Mouse (Mus musculus) heart, embryonic 10.5 days (tissue): Measurements from ENCODE around the gene D8Ertd738e. TPM values are rescaled to one million over a fixed set of nuclear protein-coding genes. Genes with fewer than 3 reads are reported as not detected.
"Not testable (repeated sequence)": the region's sequence is repeated elsewhere in the genome, so short reads cannot be mapped to it uniquely, and the experiment has no call there.

Experiments
- DNase-seq: peaks from one replicate; pipeline ENCODE4 v3.0.0-alpha.2; 2017; ENCODE audit warnings: low spot score
- H3K27ac ChIP-seq: fragments of 300-500 bp; sonication (generic); 2 replicates; pipeline ENCODE4 v1.5.1; 2016; ENCODE audit warnings: mild to moderate bottlenecking
- H3K27me3 ChIP-seq: fragments of 300-500 bp; sonication (generic); 2 replicates; pipeline ENCODE4 v1.6.1; 2016; ENCODE audit warnings: mild to moderate bottlenecking; ENCODE audit not compliant: poor library complexity, insufficient read depth, severe bottlenecking
- H3K36me3 ChIP-seq: fragments of 300-500 bp; sonication (generic); 2 replicates; pipeline ENCODE4 v1.6.1; 2016; ENCODE audit warnings: mild to moderate bottlenecking, moderate library complexity
- H3K4me1 ChIP-seq: fragments of 300-500 bp; sonication (generic); 2 replicates; pipeline ENCODE4 v1.6.1; 2016; ENCODE audit warnings: mild to moderate bottlenecking
- H3K4me3 ChIP-seq: fragments of 300-500 bp; sonication (generic); 2 replicates; pipeline ENCODE4 v1.5.1; 2016; ENCODE audit warnings: mild to moderate bottlenecking, moderate library complexity
- H3K9me3 ChIP-seq: fragments of 300-500 bp; sonication (generic); 2 replicates; pipeline ENCODE4 v1.6.1; 2016; ENCODE audit warnings: mild to moderate bottlenecking, moderate library complexity
- WGBS: fragments of 180-500 bp; shearing (Covaris S2); methylation state at CpG from one replicate; pipeline ENCODE4 v1.1.7; 2016; 5-methylcytosine and 5-hydroxymethylcytosine counted together
- polyA plus RNA-seq: library from polyadenylated mRNA; unstranded; fragments of >200 nt; fragmentation: Nextera tagmentation; extraction: Ambion mirVana; gene quantifications from 2 replicates; pipeline ENCODE4 v1.2.1, GENCODE M21; 2016

D8Ertd738e gene
- polyA plus RNA-seq: 353 and 374 TPM in 2 replicates

GRCm38 (mm10) chr8:84249257-84250170 is at the start of gene D8Ertd738e:
Gene D8Ertd738e, minus strand, starts transcription at chr8:84249719.
- Histone ChIP-seq H3K36me3 (peaks cover 80% of the 10 kb centered on the region), H3K4me1 (0 out of 2 replicates have a peak, but pooled peaks cover 4% of the 10 kb centered on the region), H3K27ac (peak within 1 kb of the TSS; percentile 93), H3K9me3 (no peaks in the 10 kb centered on the region), H3K27me3 (no peaks in the 10 kb centered on the region), H3K4me3 (peak within 1 kb of the TSS; percentile 94)
- 4% methylated on average over 52 of the region's 52 CpGs for WGBS
- peak; percentile 96 for DNase-seq

- H3K4me1 ChIP-seq: no peaks in the 10 kb centered on the region
- 73% methylated on average over 5 of the region's 5 CpGs for WGBS
- DNase-seq: no peak
Measured at GRCm38 (mm10) chr8:84297029-84297785, 47.7 kb upstream of the D8Ertd738e start.

GRCm38 (mm10) chr8:84291688-84292087 is 42.2 kb upstream of the D8Ertd738e start:
- H3K9me3 ChIP-seq: no peaks in the 10 kb centered on the region
- no peaks in the 10 kb centered on the region for H3K4me1 ChIP-seq
- no peak for DNase-seq
- WGBS: 24% methylated on average over 8 of the region's 8 CpGs
- no peaks in the 10 kb centered on the region; the same call in 1 of the 2 replicates for H3K27me3 ChIP-seq
- no peak overlapping the region for H3K27ac ChIP-seq
- no peaks in the 10 kb centered on the region for H3K36me3 ChIP-seq
- no peak overlapping the region for H3K4me3 ChIP-seq

More at GRCm38 (mm10) chr8:84297029-84297785, 47.7 kb upstream of the D8Ertd738e start:
- Histone ChIP-seq H3K36me3 (no peaks in the 10 kb centered on the region), H3K9me3 (no peaks in the 10 kb centered on the region), H3K4me3 (no peak overlapping the region), H3K27me3 (peaks cover 4% of the 10 kb centered on the region; the same call in 1 of the 2 replicates), H3K27ac (no peak overlapping the region)

GRCm38 (mm10) chr8:84291086-84291485 is 41.6 kb upstream of the D8Ertd738e start:
- Histone ChIP-seq H3K36me3 (no peaks in the 10 kb centered on the region), H3K4me3 (no peak overlapping the region), H3K9me3 (no peaks in the 10 kb centered on the region), H3K27ac (no peak overlapping the region), H3K27me3 (no peaks in the 10 kb centered on the region; the same call in 1 of the 2 replicates), H3K4me1 (no peaks in the 10 kb centered on the region)
- DNase-seq: no peak
- 68% methylated on average over 5 of the region's 5 CpGs for WGBS

- DNase-seq: no peak
- Histone ChIP-seq H3K4me1 (peaks cover 6% of the 10 kb centered on the region; the same call in 1 of the 2 replicates), H3K27me3 (no peaks in the 10 kb centered on the region; the same call in 1 of the 2 replicates), H3K36me3 (no peaks in the 10 kb centered on the region), H3K27ac (no peak overlapping the region), H3K4me3 (no peak overlapping the region), H3K9me3 (no peaks in the 10 kb centered on the region)
- WGBS: 45% methylated on average over 2 of the region's 2 CpGs
Measured at GRCm38 (mm10) chr8:84288892-84289291, 39.4 kb upstream of the D8Ertd738e start.

GRCm38 (mm10) chr8:84285665-84286064 is 36.1 kb upstream of the D8Ertd738e start:
- H3K4me1 ChIP-seq, DNase-seq, H3K27me3 ChIP-seq, H3K4me3 ChIP-seq, H3K36me3 ChIP-seq, H3K9me3 ChIP-seq, H3K27ac ChIP-seq: not testable (repeated sequence)
- WGBS: 55% methylated on average over 5 of the region's 5 CpGs

GRCm38 (mm10) chr8:84284608-84285063 is 35.1 kb upstream of the D8Ertd738e start:
- DNase-seq: no peak
- Histone ChIP-seq H3K36me3 (no peaks in the 10 kb centered on the region), H3K27me3 (no peaks in the 10 kb centered on the region), H3K9me3 (no peaks in the 10 kb centered on the region), H3K27ac (peak overlapping the region; percentile 53; the same call in 1 of the 2 replicates), H3K4me3 (peak overlapping the region; percentile 41), H3K4me1 (peaks cover 6% of the 10 kb centered on the region; the same call in 1 of the 2 replicates)
- 18% methylated on average over 9 of the region's 9 CpGs for WGBS

- Histone ChIP-seq H3K4me3 (no peak overlapping the region), H3K27me3 (no peaks in the 10 kb centered on the region), H3K4me1 (peaks cover 18% of the 10 kb centered on the region; the same call in 1 of the 2 replicates), H3K27ac (no peak overlapping the region), H3K36me3 (no peaks in the 10 kb centered on the region), H3K9me3 (no peaks in the 10 kb centered on the region)
- DNase-seq: no peak
- 59% methylated on average over 10 of the region's 10 CpGs for WGBS
Measured at GRCm38 (mm10) chr8:84280777-84281176, 31.3 kb upstream of the D8Ertd738e start.

- Histone ChIP-seq H3K4me3 (no peak overlapping the region), H3K36me3 (no peaks in the 10 kb centered on the region), H3K27me3 (no peaks in the 10 kb centered on the region; the same call in 1 of the 2 replicates), H3K9me3 (no peaks in the 10 kb centered on the region), H3K27ac (peak overlapping the region; percentile 3; the same call in 1 of the 2 replicates), H3K4me1 (peaks cover 12% of the 10 kb centered on the region; the same call in 1 of the 2 replicates)
- no peak for DNase-seq
- WGBS: 59% methylated on average over 1 of the region's 1 CpGs
Measured at GRCm38 (mm10) chr8:84276447-84276846, 26.9 kb upstream of the D8Ertd738e start.

GRCm38 (mm10) chr8:84273968-84274367 is 24.4 kb upstream of the D8Ertd738e start:
- DNase-seq: no peak
- Histone ChIP-seq H3K27me3 (no peaks in the 10 kb centered on the region; the same call in 1 of the 2 replicates), H3K4me3 (no peak overlapping the region), H3K9me3 (no peaks in the 10 kb centered on the region), H3K27ac (no peak overlapping the region), H3K36me3 (no peaks in the 10 kb centered on the region), H3K4me1 (peaks cover 24% of the 10 kb centered on the region)
- 81% methylated on average over 3 of the region's 3 CpGs for WGBS

- no peaks in the 10 kb centered on the region for H3K9me3 ChIP-seq
- no peak overlapping the region for H3K27ac ChIP-seq
- WGBS: 81% methylated on average over 4 of the region's 4 CpGs
- H3K36me3 ChIP-seq: no peaks in the 10 kb centered on the region
- no peak overlapping the region for H3K4me3 ChIP-seq
- DNase-seq: no peak
- peaks cover 18% of the 10 kb centered on the region for H3K4me1 ChIP-seq
- no peaks in the 10 kb centered on the region; the same call in 1 of the 2 replicates for H3K27me3 ChIP-seq
Measured at GRCm38 (mm10) chr8:84272302-84272701, 22.8 kb upstream of the D8Ertd738e start.

- DNase-seq: peak; percentile 100
- Histone ChIP-seq H3K9me3 (no peaks in the 10 kb centered on the region), H3K27ac (peak within 1 kb of the TSS; percentile 92), H3K4me3 (peak within 1 kb of the TSS; percentile 89), H3K36me3 (peaks cover 19% of the 10 kb centered on the region), H3K4me1 (peaks cover 13% of the 10 kb centered on the region), H3K27me3 (no peaks in the 10 kb centered on the region; the same call in 1 of the 2 replicates)
- WGBS: under 1% methylated on average over 44 of the region's 44 CpGs
Measured at GRCm38 (mm10) chr8:84269950-84270773, 20.6 kb upstream of the D8Ertd738e start, which contains the start of gene Ccdc130. Gene Ccdc130, minus strand, starts transcription at chr8:84270380.
